Mouse (Mus musculus) forebrain, postnatal 0 days (tissue): Measurements from ENCODE around the gene Tchp. TPM values are rescaled to one million over a fixed set of nuclear protein-coding genes. Genes with fewer than 3 reads are reported as not detected.

Experiments used
- ATAC-seq: fragments of 200-750 bp; cut with Nextera tagmentation; 2 replicates; pipeline ENCODE4 v1.8.0; 2017; ENCODE audit warnings: mild to moderate bottlenecking, moderate library complexity
- DNase-seq: peaks from one replicate; pipeline ENCODE4 v3.0.0-alpha.2; 2015
- H3K27ac ChIP-seq: fragments of 300-500 bp; sonication (generic); 2 replicates; pipeline ENCODE4 v1.5.1; 2014; ENCODE audit warnings: low read depth, mild to moderate bottlenecking, antibody characterized with exemption, low read length, moderate library complexity, mixed read lengths
- H3K27me3 ChIP-seq: fragments of 300-500 bp; sonication (generic); 2 replicates; pipeline ENCODE4 v1.6.1; 2014; ENCODE audit warnings: mild to moderate bottlenecking, low read length, mixed read lengths; ENCODE audit not compliant: insufficient read depth
- H3K36me3 ChIP-seq: fragments of 300-500 bp; sonication (generic); 2 replicates; pipeline ENCODE4 v1.6.1; 2014; ENCODE audit warnings: mild to moderate bottlenecking, moderate library complexity; ENCODE audit not compliant: insufficient read depth
- H3K4me1 ChIP-seq: fragments of 300-500 bp; sonication (generic); 2 replicates; pipeline ENCODE4 v1.6.1; 2014; ENCODE audit warnings: antibody characterized with exemption; ENCODE audit not compliant: insufficient read depth
- H3K4me2 ChIP-seq: fragments of 300-500 bp; sonication (generic); 2 replicates; pipeline ENCODE4 v1.6.1; 2014; ENCODE audit warnings: low read depth, mild to moderate bottlenecking, moderate library complexity
- H3K4me3 ChIP-seq: fragments of 300-500 bp; sonication (generic); 2 replicates; pipeline ENCODE4 v1.5.1; 2014; ENCODE audit warnings: low read depth, low read length, mixed read lengths
- H3K9ac ChIP-seq: fragments of 300-500 bp; sonication (generic); 2 replicates; pipeline ENCODE4 v1.6.1; 2014; ENCODE audit warnings: mild to moderate bottlenecking
- H3K9me3 ChIP-seq: fragments of 300-500 bp; sonication (generic); 2 replicates; pipeline ENCODE4 v1.6.1; 2016; ENCODE audit warnings: low read length
- CTCF ChIP-seq: sonication (generic); IDR thresholded peaks from 2 replicates; pipeline ENCODE4 v1.5.1; 2016; ENCODE audit warnings: antibody characterized with exemption, control low read depth, low read depth
- WGBS: fragments of 180-500 bp; shearing (Covaris S2); extraction: QIAGEN DNeasy Blood & Tissue Kit; methylation state at CpG from one replicate; pipeline ENCODE4 v1.1.7; 2014; 5-methylcytosine and 5-hydroxymethylcytosine counted together
- polyA plus RNA-seq: library from polyadenylated mRNA; unstranded; fragments of >200 nt; fragmentation: Nextera tagmentation; extraction: Ambion mirVana; gene quantifications from 2 replicates; pipeline ENCODE4 v1.2.1, GENCODE M21; 2015
- total RNA-seq: library from RNA; depleted of rRNA; stranded (reverse); fragments of >200 nt; gene quantifications from 2 replicates; pipeline ENCODE4 v1.2.3, GENCODE M21; 2014

Tchp gene
- total and polyA plus RNA-seq, 2 experiments from 2014 or later, result 11.8 to 14.4 TPM

- H3K4me1 ChIP-seq, result no peaks in the 10 kb centered on the region
- H3K9ac ChIP-seq, result no peak overlapping the region
- H3K27me3 ChIP-seq, result no peaks in the 10 kb centered on the region
- 89% methylated on average over 18 of the region's 18 CpGs for WGBS
- ATAC-seq (no peak), DNase-seq (no peak)
- peaks cover 84% of the 10 kb centered on the region for H3K36me3 ChIP-seq
- H3K4me3 ChIP-seq, result no peak overlapping the region
- H3K4me2 ChIP-seq, result no peak overlapping the region
- H3K9me3 ChIP-seq, result no peaks in the 10 kb centered on the region
- H3K27ac ChIP-seq, result no peak overlapping the region
- TF ChIP-seq CTCF, result no peak
These were observed 7.0 kb downstream of the Tchp start for GRCm38 (mm10) chr5:114714551-114714950.

GRCm38 (mm10) chr5:114717292-114717691 lies 9.7 kb downstream of the Tchp start:
- Histone ChIP-seq H3K27ac (no peak overlapping the region), H3K27me3 (no peaks in the 10 kb centered on the region), H3K9ac (no peak overlapping the region), H3K9me3 (no peaks in the 10 kb centered on the region), H3K4me1 (no peaks in the 10 kb centered on the region), H3K4me2 (no peak overlapping the region), H3K4me3 (no peak overlapping the region), H3K36me3 (peaks cover 85% of the 10 kb centered on the region)
- DNase-seq, result no peak
- TF ChIP-seq CTCF, result no peak
- ATAC-seq, result no peak
- 92% methylated on average over 12 of the region's 12 CpGs for WGBS

GRCm38 (mm10) chr5:114717937-114718336 lies 10.4 kb downstream of the Tchp start:
- H3K9ac ChIP-seq, result no peak overlapping the region
- peaks cover 85% of the 10 kb centered on the region for H3K36me3 ChIP-seq
- H3K4me1 ChIP-seq, result no peaks in the 10 kb centered on the region
- no peaks in the 10 kb centered on the region for H3K9me3 ChIP-seq
- DNase-seq (no peak), ATAC-seq (no peak)
- H3K27ac ChIP-seq, result no peak overlapping the region
- TF ChIP-seq CTCF, result no peak
- H3K4me2 ChIP-seq, result no peak overlapping the region
- 91% methylated on average over 8 of the region's 8 CpGs for WGBS
- no peak overlapping the region for H3K4me3 ChIP-seq
- no peaks in the 10 kb centered on the region for H3K27me3 ChIP-seq

DNA sequence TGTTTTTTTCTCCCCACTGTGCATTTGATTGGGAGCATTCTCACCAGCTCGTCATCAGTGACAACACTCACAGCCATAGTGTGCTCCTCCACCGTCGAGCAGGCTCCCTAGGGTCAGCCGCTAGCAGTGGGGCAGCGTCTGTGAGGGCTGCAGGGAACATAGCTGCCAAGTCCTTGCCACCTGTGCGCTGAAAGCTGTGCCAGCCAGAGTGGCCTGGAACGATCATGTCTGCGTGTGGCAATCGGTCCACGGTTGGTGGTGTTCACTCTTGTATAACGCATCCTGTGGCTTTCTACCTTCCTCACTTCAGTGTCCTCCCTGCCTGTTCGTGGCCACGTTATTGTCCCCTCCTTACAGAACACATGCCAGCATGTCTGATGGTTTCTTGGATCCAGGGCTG lies 10.9 kb downstream of the Tchp start:
- Histone ChIP-seq H3K36me3 (peaks cover 79% of the 10 kb centered on the region), H3K4me2 (no peak overlapping the region), H3K4me1 (no peaks in the 10 kb centered on the region), H3K9me3 (no peaks in the 10 kb centered on the region), H3K27me3 (no peaks in the 10 kb centered on the region), H3K27ac (no peak overlapping the region), H3K9ac (no peak overlapping the region), H3K4me3 (no peak overlapping the region)
- WGBS, result 82% methylated on average over 13 of the region's 13 CpGs
- ATAC-seq, result no peak
- no peak for TF ChIP-seq CTCF
- no peak for DNase-seq

DNA sequence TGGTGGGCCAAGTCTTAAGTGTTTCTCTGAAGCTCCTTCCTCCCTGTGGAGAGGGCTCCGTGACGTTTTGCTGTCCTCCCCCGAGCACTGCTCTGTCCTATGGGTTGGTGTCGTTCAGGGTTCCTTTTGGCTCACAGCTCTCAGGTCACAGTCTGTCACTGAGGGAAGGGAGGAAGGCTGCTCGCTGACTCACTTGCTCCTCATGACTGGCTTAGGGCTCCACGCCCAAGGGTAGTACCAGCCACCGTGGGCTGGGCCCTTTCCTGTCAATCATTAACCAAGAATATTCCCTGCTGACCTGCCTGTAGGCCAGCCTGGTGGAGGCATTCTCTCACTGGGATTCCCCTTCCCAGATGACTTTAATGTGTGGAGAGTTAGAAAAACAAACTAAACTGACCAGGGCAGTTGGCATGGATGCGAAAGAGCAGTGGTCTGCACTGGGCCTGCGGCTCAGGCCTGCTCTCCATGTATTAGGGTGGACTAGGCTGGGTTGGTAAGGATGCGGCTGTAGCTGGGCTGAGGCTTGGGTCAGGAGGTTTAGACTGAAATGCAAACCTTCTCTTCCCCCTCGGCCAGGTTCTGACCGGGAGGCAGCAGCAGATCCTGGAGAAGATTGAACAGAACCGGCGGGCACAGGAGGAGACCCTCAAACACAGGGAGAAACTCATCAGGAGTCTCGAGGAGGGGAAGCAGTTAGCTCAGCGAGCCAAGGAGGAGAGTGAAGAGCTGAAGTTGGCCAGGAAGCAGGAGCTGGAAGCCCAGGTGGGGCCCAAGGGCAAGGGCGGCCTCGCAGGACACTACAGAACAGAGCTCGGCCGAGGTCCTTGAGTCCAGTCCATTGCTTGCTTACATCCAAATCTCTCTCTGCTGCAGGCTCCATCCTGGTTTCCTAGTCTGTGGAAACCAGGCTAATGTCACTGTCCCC lies 11.7 kb downstream of the Tchp start:
- Histone ChIP-seq H3K27ac (no peak overlapping the region), H3K4me1 (no peaks in the 10 kb centered on the region), H3K4me2 (no peak overlapping the region), H3K36me3 (peaks cover 72% of the 10 kb centered on the region), H3K27me3 (no peaks in the 10 kb centered on the region), H3K4me3 (no peak overlapping the region), H3K9ac (no peak overlapping the region), H3K9me3 (no peaks in the 10 kb centered on the region)
- DNase-seq (no peak), ATAC-seq (no peak)
- TF ChIP-seq CTCF, result no peak
- 92% methylated on average over 20 of the region's 20 CpGs for WGBS

DNA sequence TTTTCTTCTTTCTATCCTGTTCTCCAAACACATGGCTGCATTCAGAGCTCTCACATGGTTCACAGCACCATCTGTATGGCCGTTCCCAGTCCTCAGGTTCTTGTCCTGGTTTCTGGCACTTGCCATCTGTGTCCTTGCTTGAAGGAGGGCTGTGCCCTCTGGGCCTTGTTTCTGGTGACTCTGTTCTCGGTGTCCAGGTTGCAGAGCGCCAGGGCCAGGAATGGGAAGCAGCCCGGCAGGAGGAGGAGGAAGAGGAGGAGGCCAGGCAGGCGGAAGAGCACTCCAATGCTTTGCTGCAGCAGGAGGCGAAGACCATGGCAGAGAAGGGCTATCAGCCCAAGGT lies 12.3 kb downstream of the Tchp start:
- Histone ChIP-seq H3K9me3 (no peaks in the 10 kb centered on the region), H3K4me1 (no peaks in the 10 kb centered on the region), H3K9ac (no peak overlapping the region), H3K4me3 (no peak overlapping the region), H3K4me2 (no peak overlapping the region), H3K27me3 (no peaks in the 10 kb centered on the region), H3K36me3 (peaks cover 65% of the 10 kb centered on the region), H3K27ac (no peak overlapping the region)
- no peak for TF ChIP-seq CTCF
- no peak for DNase-seq
- WGBS, result 91% methylated on average over 6 of the region's 6 CpGs
- ATAC-seq, result no peak

DNA sequence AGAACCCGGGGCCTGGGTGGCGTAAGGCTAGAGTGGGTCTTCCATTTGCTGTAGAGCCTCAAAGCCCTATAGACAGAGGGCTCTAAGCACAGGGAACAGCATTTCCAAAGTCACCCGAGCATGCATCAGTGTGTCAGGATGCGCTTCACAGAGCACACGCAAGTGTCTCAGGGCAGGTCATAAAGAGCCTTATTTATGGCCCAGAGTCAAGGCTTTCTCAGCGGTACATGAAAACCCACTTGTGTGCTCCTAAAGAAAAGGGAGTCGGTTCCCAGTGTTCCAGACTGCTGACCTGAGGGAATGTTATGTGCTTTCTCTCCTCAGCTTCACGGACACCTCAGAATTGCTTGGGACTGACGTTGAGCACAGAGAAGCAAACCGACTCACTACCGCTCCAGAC lies 13.2 kb downstream of the Tchp start:
- Histone ChIP-seq H3K4me3 (no peak overlapping the region), H3K9ac (no peak overlapping the region), H3K27ac (no peak overlapping the region), H3K9me3 (no peaks in the 10 kb centered on the region), H3K4me1 (no peaks in the 10 kb centered on the region), H3K36me3 (peaks cover 57% of the 10 kb centered on the region), H3K27me3 (no peaks in the 10 kb centered on the region), H3K4me2 (no peak overlapping the region)
- ATAC-seq (no peak), DNase-seq (no peak)
- no peak for TF ChIP-seq CTCF
- WGBS, result 94% methylated on average over 11 of the region's 11 CpGs
